Mouse (Mus musculus) stomach, embryonic 14.5 days (tissue): ENCODE data around the gene Atg7. TPM values are rescaled to one million over a fixed set of nuclear protein-coding genes. Genes with fewer than 3 reads are reported as not detected.

ENCODE experiments used
- ATAC-seq: fragments of 200-750 bp; cut with Nextera tagmentation; 2 replicates; pipeline ENCODE4 v1.8.0; 2017; ENCODE audit warnings: low read depth, moderate TSS enrichment; ENCODE audit not compliant: insufficient number of reproducible peaks, insufficient read depth, low FRiP score
- H3K27ac ChIP-seq: fragments of 300-500 bp; sonication (generic); 2 replicates; pipeline ENCODE4 v1.5.1; 2014; ENCODE audit warnings: mild to moderate bottlenecking, low read length, moderate library complexity, mixed read lengths
- H3K27me3 ChIP-seq: fragments of 300-500 bp; sonication (generic); 2 replicates; pipeline ENCODE4 v1.6.1; 2014; ENCODE audit warnings: low read length, control low read depth, mixed read lengths; ENCODE audit not compliant: control insufficient read depth, insufficient read depth
- H3K36me3 ChIP-seq: fragments of 300-500 bp; sonication (generic); 2 replicates; pipeline ENCODE4 v1.6.1; 2014; ENCODE audit warnings: mild to moderate bottlenecking, control low read depth, low read length, moderate library complexity, mixed read lengths; ENCODE audit not compliant: control insufficient read depth, insufficient read depth
- H3K4me1 ChIP-seq: fragments of 300-500 bp; sonication (generic); 2 replicates; pipeline ENCODE4 v1.6.1; 2014; ENCODE audit warnings: low read length, control low read depth, mixed read lengths; ENCODE audit not compliant: control insufficient read depth, insufficient read depth
- H3K4me2 ChIP-seq: fragments of 300-500 bp; sonication (generic); replicated peaks from 2 replicates; pipeline ENCODE4 v1.6.1; 2014; ENCODE audit warnings: low read depth, low read length, control low read depth
- H3K4me3 ChIP-seq: fragments of 300-500 bp; sonication (generic); 2 replicates; pipeline ENCODE4 v1.5.1; 2014; ENCODE audit warnings: low read depth, low read length, control low read depth
- H3K9ac ChIP-seq: fragments of 300-500 bp; sonication (generic); replicated peaks from 2 replicates; pipeline ENCODE4 v1.6.1; 2014; ENCODE audit warnings: low read depth, mild to moderate bottlenecking, control low read depth, low read length, moderate library complexity, mixed read lengths
- H3K9me3 ChIP-seq: fragments of 300-500 bp; sonication (generic); 2 replicates; pipeline ENCODE4 v1.6.1; 2016; ENCODE audit warnings: low read depth, low read length, control low read depth; ENCODE audit not compliant: control insufficient read depth
- WGBS: fragments of 180-500 bp; shearing (Covaris S2); extraction: QIAGEN DNeasy Blood & Tissue Kit; methylation state at CpG from one replicate; pipeline ENCODE4 v1.1.7; 2014; 5-methylcytosine and 5-hydroxymethylcytosine counted together
- polyA plus RNA-seq: library from polyadenylated mRNA; unstranded; fragments of >200 nt; fragmentation: Nextera tagmentation; extraction: Ambion mirVana; gene quantifications from 2 replicates; pipeline ENCODE4 v1.2.1, GENCODE M21; 2014

Gene Atg7
- polyA plus RNA-seq, 1 experiment from 2014 or later, result 23.2 TPM

GRCm38 (mm10) chr6:114874138-114874928 is 231.4 kb downstream of the Atg7 start:
- H3K36me3 ChIP-seq, result peaks cover 8% of the 10 kb centered on the region; the same call in 1 of the 2 replicates
- H3K4me2 ChIP-seq, result peak overlapping the region; percentile 60
- H3K9me3 ChIP-seq, result no peaks in the 10 kb centered on the region
- no peaks in the 10 kb centered on the region for H3K27me3 ChIP-seq
- ATAC-seq, result peak; percentile 44; the same call in 1 of the 2 replicates
- H3K27ac ChIP-seq, result peak overlapping the region; percentile 100
- peak overlapping the region; percentile 37 for H3K4me3 ChIP-seq
- WGBS, result 10% methylated on average over 19 of the region's 19 CpGs
- H3K9ac ChIP-seq, result peak overlapping the region; percentile 44
- peaks cover 67% of the 10 kb centered on the region for H3K4me1 ChIP-seq

GRCm38 (mm10) chr6:114875018-114875558 is 232.2 kb downstream of the Atg7 start:
- 0% methylated on average over 18 of the region's 18 CpGs for WGBS

GRCm38 (mm10) chr6:114876033-114876432 is 233.1 kb downstream of the Atg7 start:
- H3K4me3 ChIP-seq, result no peak overlapping the region
- no peak overlapping the region; the same call in 1 of the 2 replicates for H3K9ac ChIP-seq
- WGBS, result 32% methylated on average over 4 of the region's 4 CpGs
- no peaks in the 10 kb centered on the region for H3K27me3 ChIP-seq
- H3K4me2 ChIP-seq, result no peak overlapping the region
- no peak for ATAC-seq
- no peaks in the 10 kb centered on the region for H3K9me3 ChIP-seq
- H3K36me3 ChIP-seq, result peaks cover 4% of the 10 kb centered on the region; the same call in 1 of the 2 replicates
- H3K4me1 ChIP-seq, result peaks cover 70% of the 10 kb centered on the region
- peak overlapping the region; percentile 100 for H3K27ac ChIP-seq

More at GRCm38 (mm10) chr6:114875018-114875558, 232.2 kb downstream of the Atg7 start:
- H3K27me3 ChIP-seq, result no peaks in the 10 kb centered on the region
- peak overlapping the region; percentile 60 for H3K4me2 ChIP-seq
- peak overlapping the region; percentile 100 for H3K27ac ChIP-seq
- H3K4me3 ChIP-seq, result peak overlapping the region; percentile 37
- peaks cover 72% of the 10 kb centered on the region for H3K4me1 ChIP-seq
- H3K9me3 ChIP-seq, result no peaks in the 10 kb centered on the region
- H3K36me3 ChIP-seq, result peaks cover 8% of the 10 kb centered on the region; the same call in 1 of the 2 replicates
- ATAC-seq, result peak; percentile 86
- H3K9ac ChIP-seq, result peak overlapping the region; percentile 44

- H3K27me3 ChIP-seq, result no peaks in the 10 kb centered on the region
- H3K4me3 ChIP-seq, result no peak overlapping the region
- 69% methylated on average over 6 of the region's 6 CpGs for WGBS
- no peak overlapping the region for H3K4me2 ChIP-seq
- no peak for ATAC-seq
- no peak overlapping the region; the same call in 1 of the 2 replicates for H3K9ac ChIP-seq
- no peaks in the 10 kb centered on the region for H3K36me3 ChIP-seq
- peak overlapping the region; percentile 100 for H3K27ac ChIP-seq
- H3K4me1 ChIP-seq, result peaks cover 72% of the 10 kb centered on the region
- no peaks in the 10 kb centered on the region for H3K9me3 ChIP-seq
Observed at GRCm38 (mm10) chr6:114876546-114876945, 233.6 kb downstream of the Atg7 start.

- Histone ChIP-seq H3K4me1 (peaks cover 77% of the 10 kb centered on the region), H3K4me3 (no peak overlapping the region), H3K36me3 (no peaks in the 10 kb centered on the region), H3K27ac (no peak overlapping the region), H3K9ac (no peak overlapping the region), H3K27me3 (no peaks in the 10 kb centered on the region), H3K4me2 (no peak overlapping the region), H3K9me3 (no peaks in the 10 kb centered on the region)
- 76% methylated on average over 19 of the region's 19 CpGs for WGBS
- ATAC-seq, result no peak
Observed at GRCm38 (mm10) chr6:114878841-114879520, 236.1 kb downstream of the Atg7 start.

GRCm38 (mm10) chr6:114880798-114881197 is 237.9 kb downstream of the Atg7 start:
- Histone ChIP-seq H3K4me1 (peaks cover 62% of the 10 kb centered on the region), H3K27ac (peak overlapping the region; percentile 7; the same call in 1 of the 2 replicates), H3K9ac (no peak overlapping the region), H3K4me2 (no peak overlapping the region), H3K27me3 (no peaks in the 10 kb centered on the region), H3K36me3 (peaks cover 6% of the 10 kb centered on the region; the same call in 1 of the 2 replicates), H3K4me3 (no peak overlapping the region), H3K9me3 (no peaks in the 10 kb centered on the region)
- ATAC-seq, result no peak
- WGBS, result 47% methylated on average over 4 of the region's 4 CpGs

- H3K9ac ChIP-seq, result no peak overlapping the region
- no peak overlapping the region for H3K4me3 ChIP-seq
- no peaks in the 10 kb centered on the region for H3K9me3 ChIP-seq
- peaks cover 6% of the 10 kb centered on the region; the same call in 1 of the 2 replicates for H3K36me3 ChIP-seq
- no peak for ATAC-seq
- H3K4me2 ChIP-seq, result no peak overlapping the region; the same call in 1 of the 2 replicates
- peak overlapping the region; percentile 94 for H3K27ac ChIP-seq
- no peaks in the 10 kb centered on the region for H3K27me3 ChIP-seq
- WGBS, result 51% methylated on average over 5 of the region's 5 CpGs
- H3K4me1 ChIP-seq, result peaks cover 59% of the 10 kb centered on the region
Observed at GRCm38 (mm10) chr6:114882212-114882611, 239.3 kb downstream of the Atg7 start.

- no peak for ATAC-seq
Observed at GRCm38 (mm10) chr6:114882675-114883074, 239.8 kb downstream of the Atg7 start.

More at GRCm38 (mm10) chr6:114882675-114883074, 239.8 kb downstream of the Atg7 start:
- Histone ChIP-seq H3K4me1 (peaks cover 59% of the 10 kb centered on the region), H3K27ac (peak overlapping the region; percentile 94), H3K36me3 (peaks cover 6% of the 10 kb centered on the region; the same call in 1 of the 2 replicates), H3K27me3 (no peaks in the 10 kb centered on the region), H3K9ac (no peak overlapping the region), H3K4me3 (no peak overlapping the region), H3K4me2 (no peak overlapping the region; the same call in 1 of the 2 replicates), H3K9me3 (no peaks in the 10 kb centered on the region)
- WGBS, result 18% methylated on average over 7 of the region's 7 CpGs
